Mouse (Mus musculus): ENCODE results near the gene Taldo1. TPM values are rescaled to one million over a fixed set of nuclear protein-coding genes. Genes with fewer than 3 reads are reported as not detected.
A peak's percentile ranks its signal among the peaks of the same experiment; 100 is the strongest.
"Not testable (repeated sequence)": the region's sequence is repeated elsewhere in the genome, so short reads cannot be mapped to it uniquely, and the experiment has no call there.

The Taldo1 gene
- polyA plus RNA-seq, 1 experiment, result 210 TPM

- Histone ChIP-seq H3K9ac (ENCODE audit: low read depth, poor library complexity, severe bottlenecking) (no peak overlapping the region), H3K36me3 (ENCODE audit: control insufficient read depth, insufficient read depth, low read length, poor library complexity, severe bottlenecking) (peaks cover 36% of the 10 kb centered on the region)
- TF ChIP-seq CTCF (IDR thresholded peaks at IDR 0.05; ENCODE audit: low read depth, low read length), result no peak
- TF ChIP-seq EP300 (IDR thresholded peaks at IDR 0.05; ENCODE audit: insufficient read depth, low read depth, low read length), result no peak
Measured at GRCm38 (mm10) chr7:141441460-141441859, 49.5 kb downstream of the Taldo1 start.

GRCm38 (mm10) chr7:141442199-141442598, 50.2 kb downstream of the Taldo1 start:
- Histone ChIP-seq H3K4me3 (ENCODE audit: low read depth, low read length) (peak overlapping the region; percentile 93), H3K9me3 (replicated peaks; ENCODE audit: control insufficient read depth, insufficient read depth, low read length, poor library complexity, severe bottlenecking) (no peaks in the 10 kb centered on the region), H3K36me3 (ENCODE audit: control insufficient read depth, insufficient read depth, low read length, poor library complexity, severe bottlenecking) (peaks cover 36% of the 10 kb centered on the region), H3K27me3 (ENCODE audit: control insufficient read depth, insufficient read depth, low read length, poor library complexity, severe bottlenecking) (no peaks in the 10 kb centered on the region), H3K4me1 (ENCODE audit: control insufficient read depth, insufficient read depth, low read length) (no peaks in the 10 kb centered on the region), H3K9ac (ENCODE audit: low read depth, poor library complexity, severe bottlenecking) (peak overlapping the region; percentile 90), H3K27ac (ENCODE audit: insufficient read depth, low read length) (no peak overlapping the region)
- TF ChIP-seq POLR2A (IDR thresholded peaks at IDR 0.05; ENCODE audit: insufficient read depth, low read length) (no peak), EP300 (IDR thresholded peaks at IDR 0.05; ENCODE audit: insufficient read depth, low read depth, low read length) (no peak), CTCF (IDR thresholded peaks at IDR 0.05; ENCODE audit: low read depth, low read length) (no peak)

More at GRCm38 (mm10) chr7:141441460-141441859, 49.5 kb downstream of the Taldo1 start:
- Histone ChIP-seq H3K9me3 (replicated peaks; ENCODE audit: control insufficient read depth, insufficient read depth, low read length, poor library complexity, severe bottlenecking) (no peaks in the 10 kb centered on the region), H3K27ac (ENCODE audit: insufficient read depth, low read length) (no peak overlapping the region), H3K27me3 (ENCODE audit: control insufficient read depth, insufficient read depth, low read length, poor library complexity, severe bottlenecking) (no peaks in the 10 kb centered on the region), H3K4me3 (ENCODE audit: low read depth, low read length) (no peak overlapping the region), H3K4me1 (ENCODE audit: control insufficient read depth, insufficient read depth, low read length) (no peaks in the 10 kb centered on the region)

- TF ChIP-seq EP300 (IDR thresholded peaks at IDR 0.05; ENCODE audit: insufficient read depth, low read depth, low read length) (peak; percentile 41; the same call in 1 of the 2 replicates), CTCF (IDR thresholded peaks at IDR 0.05; ENCODE audit: low read depth, low read length) (peak; percentile 56), POLR2A (IDR thresholded peaks at IDR 0.05; ENCODE audit: insufficient read depth, low read length) (no peak)
Measured at GRCm38 (mm10) chr7:141443081-141443821, 51.3 kb downstream of the Taldo1 start.

GRCm38 (mm10) chr7:141443828-141444237, 51.8 kb downstream of the Taldo1 start, which contains the start of gene Pidd1:
TSS of gene Pidd1 (minus strand) at chr7:141444025.
- Histone ChIP-seq H3K36me3 (ENCODE audit: control insufficient read depth, insufficient read depth, low read length, poor library complexity, severe bottlenecking) (peaks cover 37% of the 10 kb centered on the region), H3K27ac (ENCODE audit: insufficient read depth, low read length) (peak within 1 kb of the TSS; percentile 64), H3K4me3 (ENCODE audit: low read depth, low read length) (peak within 1 kb of the TSS; percentile 93), H3K4me1 (ENCODE audit: control insufficient read depth, insufficient read depth, low read length) (no peaks in the 10 kb centered on the region), H3K9ac (ENCODE audit: low read depth, poor library complexity, severe bottlenecking) (peak within 1 kb of the TSS; percentile 90), H3K9me3 (replicated peaks; ENCODE audit: control insufficient read depth, insufficient read depth, low read length, poor library complexity, severe bottlenecking) (no peaks in the 10 kb centered on the region), H3K27me3 (ENCODE audit: control insufficient read depth, insufficient read depth, low read length, poor library complexity, severe bottlenecking) (no peaks in the 10 kb centered on the region)
- TF ChIP-seq POLR2A (IDR thresholded peaks at IDR 0.05; ENCODE audit: insufficient read depth, low read length) (no peak), EP300 (IDR thresholded peaks at IDR 0.05; ENCODE audit: insufficient read depth, low read depth, low read length) (no peak), CTCF (IDR thresholded peaks at IDR 0.05; ENCODE audit: low read depth, low read length) (no peak)

More at GRCm38 (mm10) chr7:141443081-141443821, 51.3 kb downstream of the Taldo1 start:
- no peaks in the 10 kb centered on the region for H3K9me3 ChIP-seq (replicated peaks; ENCODE audit: control insufficient read depth, insufficient read depth, low read length, poor library complexity, severe bottlenecking)
- peak overlapping the region; percentile 90 for H3K9ac ChIP-seq (ENCODE audit: low read depth, poor library complexity, severe bottlenecking)
- no peaks in the 10 kb centered on the region for H3K4me1 ChIP-seq (ENCODE audit: control insufficient read depth, insufficient read depth, low read length)
- peaks cover 37% of the 10 kb centered on the region for H3K36me3 ChIP-seq (ENCODE audit: control insufficient read depth, insufficient read depth, low read length, poor library complexity, severe bottlenecking)
- peak overlapping the region; percentile 93 for H3K4me3 ChIP-seq (ENCODE audit: low read depth, low read length)
- H3K27ac ChIP-seq (ENCODE audit: insufficient read depth, low read length), result peak overlapping the region; percentile 64
- H3K27me3 ChIP-seq (ENCODE audit: control insufficient read depth, insufficient read depth, low read length, poor library complexity, severe bottlenecking), result no peaks in the 10 kb centered on the region

- Histone ChIP-seq H3K27ac (ENCODE audit: insufficient read depth, low read length) (0 out of 2 replicates have a peak overlapping the region, but pooled peaks have one; percentile 51), H3K9ac (ENCODE audit: low read depth, poor library complexity, severe bottlenecking) (peak overlapping the region; percentile 89), H3K36me3 (ENCODE audit: control insufficient read depth, insufficient read depth, low read length, poor library complexity, severe bottlenecking) (peaks cover 43% of the 10 kb centered on the region)
- not testable (repeated sequence) for H3K4me1 ChIP-seq (ENCODE audit: control insufficient read depth, insufficient read depth, low read length); H3K9me3 ChIP-seq (replicated peaks; ENCODE audit: control insufficient read depth, insufficient read depth, low read length, poor library complexity, severe bottlenecking); H3K27me3 ChIP-seq (ENCODE audit: control insufficient read depth, insufficient read depth, low read length, poor library complexity, severe bottlenecking); H3K4me3 ChIP-seq (ENCODE audit: low read depth, low read length)
Measured at GRCm38 (mm10) chr7:141446374-141446773, 54.4 kb downstream of the Taldo1 start.
